8 mouse cellular contexts compared by ENCODE assay signal in the genomic region with DNA sequence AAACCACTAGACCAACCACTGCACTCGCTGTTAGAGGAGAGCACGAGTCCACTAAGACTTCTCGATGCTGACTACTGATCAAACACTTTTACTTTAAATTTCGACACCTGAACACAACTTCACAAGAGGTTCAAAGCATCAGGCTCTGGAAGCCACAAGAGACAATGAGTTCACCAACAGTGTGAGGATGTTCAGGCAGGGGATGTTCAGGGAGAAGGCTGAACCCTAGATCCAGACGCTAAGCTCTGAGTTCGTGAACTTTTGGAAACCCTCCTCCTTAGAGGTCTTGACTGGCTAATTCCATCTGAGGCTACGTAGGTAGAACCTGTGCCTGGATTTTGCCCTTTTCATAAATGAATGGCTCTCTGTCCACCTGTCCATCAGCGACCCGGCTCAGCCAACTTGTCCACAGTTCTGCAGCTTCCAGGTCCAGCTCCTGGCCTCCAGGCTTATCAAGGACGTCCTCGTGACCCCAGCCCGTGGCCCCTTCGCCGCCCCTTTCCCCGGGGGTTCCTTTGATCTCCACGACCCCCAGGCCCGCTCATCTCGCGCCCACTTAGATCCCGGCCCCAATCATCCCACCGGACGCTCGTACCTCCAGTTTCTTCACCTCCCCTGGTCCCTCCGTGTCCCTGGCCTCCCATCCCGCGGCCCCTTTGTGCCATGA. TPM values are rescaled to one million over a fixed set of nuclear protein-coding genes. Genes with fewer than 3 reads are reported as not detected.
A peak's percentile ranks its signal among the peaks of the same experiment; 100 is the strongest.
DNase-seq lines count a peak whose midpoint lies in the region; ATAC-seq and TF ChIP-seq lines count a peak whose summit lies in the region.

No protein-coding gene starts in this region.

- peaks cover 0 to 1% of the 10 kb centered on the region in 2 experiments; a peak in 1 of 4 replicates for H3K27me3 ChIP-seq in MEL (ENCODE audit: control insufficient read depth in 1 of 2, insufficient read depth in 2 of 2, low read length in 2 of 2)

- no peak for TF ChIP-seq CTCF in left cerebral cortex, adult 2 months (IDR thresholded peaks at IDR 0.05)
- no peak for TF ChIP-seq CTCF in MEL (IDR thresholded peaks at IDR 0.05 in 2 of 3, conservative IDR thresholded peaks at IDR 0.05 in 1 of 3; ENCODE audit: control insufficient read depth in 1 of 3, insufficient read depth in 1 of 3, low read depth in 2 of 3, low read length in 3 of 3, poor library complexity in 1 of 3, severe bottlenecking in 1 of 3)
- no peak for TF ChIP-seq CTCF in embryonic fibroblast, embryonic 13.5 days (IDR thresholded peaks at IDR 0.05; ENCODE audit: borderline replicate concordance, insufficient read depth, low read length)

- peak overlapping the region; percentile 99 for H3K9ac ChIP-seq in MEL (ENCODE audit: control insufficient read depth, low read depth, low read length, poor library complexity, severe bottlenecking)

- H3K79me2 ChIP-seq in MEL (ENCODE audit: control insufficient read depth, insufficient read depth, low read length, poor library complexity): peaks cover 20% of the 10 kb centered on the region

- peak overlapping the region; percentile 96 for H3K27ac ChIP-seq in left cerebral cortex, adult 2 months
- peak overlapping the region; percentile 79 for H3K27ac ChIP-seq in MEL (ENCODE audit: control insufficient read depth, low read depth, low read length)
- H3K27ac ChIP-seq in embryonic fibroblast, embryonic 13.5 days (ENCODE audit: insufficient read depth, low read length): peak overlapping the region; percentile 63

- no peaks in the 10 kb centered on the region for H3K9me3 ChIP-seq in MEL (replicated peaks; ENCODE audit: insufficient read depth, low read length)

- TF ChIP-seq RAD21 in MEL (IDR thresholded peaks at IDR 0.05; ENCODE audit: low read depth, low read length): no peak

- peaks cover 6 to 22% of the 10 kb centered on the region in 2 experiments for H3K4me1 ChIP-seq in MEL (ENCODE audit: control insufficient read depth in 1 of 2, insufficient read depth in 2 of 2, low read length in 2 of 2)
- no peaks in the 10 kb centered on the region; the same call in 1 of the 2 replicates for H3K4me1 ChIP-seq in embryonic fibroblast, embryonic 13.5 days (ENCODE audit: control insufficient read depth, insufficient read depth, low read length)

- no peak for DNase-seq in left cerebral cortex, adult 2 months (ENCODE audit: extremely low spot score in 1 of 2, low spot score in 2 of 2)
- no peak for DNase-seq in left cerebral cortex, adult 18-20 months (ENCODE audit: low spot score in 2 of 2)
- peak; percentile 62 for DNase-seq in MEL (ENCODE audit: low read depth, low spot score)
- no peak for DNase-seq in cerebellum, adult 9-10 months
- no peak for DNase-seq in right cerebral cortex, postnatal 25 days

- intact Hi-C loops in left cerebral cortex, adult 2 months (cut with DNase I): loop anchor here (10.0 kb wide), 1 partner anchor 707 kb away; a partner anchor contains a TSS

- peaks cover 36 to 40% of the 10 kb centered on the region in 2 experiments for H3K36me3 ChIP-seq in MEL (ENCODE audit: control insufficient read depth in 1 of 2, insufficient read depth in 2 of 2, low read length in 2 of 2)

- H3K4me3 ChIP-seq in left cerebral cortex, adult 2 months: peak overlapping the region; percentile 87
- H3K4me3 ChIP-seq in MEL (ENCODE audit: control insufficient read depth in 1 of 2, insufficient read depth in 1 of 2, low read depth in 2 of 2, low read length in 2 of 2): peak overlapping the region; percentile 90 to 98
- H3K4me3 ChIP-seq in embryonic fibroblast, embryonic 13.5 days (ENCODE audit: insufficient read depth, low read length): peak overlapping the region; percentile 85

- ATAC-seq in inflammation-experienced regulatory T-cells, adult 6 months: peak; percentile 16
- peak; percentile 45 for ATAC-seq in megakaryocyte, adult 5-6 weeks (ENCODE audit: poor library complexity, severe bottlenecking)

- TF ChIP-seq EP300 in MEL (IDR thresholded peaks at IDR 0.05; ENCODE audit: low read depth in 1 of 2, low read length in 2 of 2): no peak

- TF ChIP-seq POLR2A in MEL (IDR thresholded peaks at IDR 0.05; ENCODE audit: control insufficient read depth in 1 of 2, insufficient read depth in 1 of 2, low read depth in 1 of 2, low read length in 2 of 2, poor library complexity in 1 of 2): no peak
- no peak for TF ChIP-seq POLR2A in embryonic fibroblast, embryonic 13.5 days (IDR thresholded peaks at IDR 0.05; ENCODE audit: low read depth, low read length)

TF ChIP-seq in MEL, 35 proteins besides CTCF, POLR2A, EP300 and RAD21:
- no peak for TF ChIP-seq TAL1 (IDR thresholded peaks at IDR 0.05; ENCODE audit: low read length)
- TF ChIP-seq NRF1 (IDR thresholded peaks at IDR 0.05; ENCODE audit: insufficient read depth, low read depth, low read length, poor library complexity, severe bottlenecking): no peak
- no peak for TF ChIP-seq TBP (IDR thresholded peaks at IDR 0.05; ENCODE audit: low read depth, low read length)
- TF ChIP-seq SIN3A (IDR thresholded peaks at IDR 0.05; ENCODE audit: low read length): peak; percentile 6; the same call in 1 of the 2 replicates

RNA-seq across cellular contexts. Expression of a gene that starts 0.8 kb away (rescaled TPM):
- total RNA-seq in left cerebral cortex, adult 2 months (2021): 10 to 100 TPM in 1 of 2 experiments, 1 to 10 TPM in 1; 7.9 to 12.4 TPM
- total RNA-seq in left cerebral cortex, adult 18-20 months (2021): 10 to 100 TPM; 11.0 to 12.3 TPM
- total RNA-seq in MEL (2012; rRNA removed): 56.2 and 61.7 TPM in 2 replicates
- polyA plus RNA-seq in MEL (2012; ENCODE audit: insufficient read depth in 1 of 2, insufficient read length in 2 of 2, low read depth in 1 of 2, low replicate concordance in 2 of 2, missing spikeins in 1 of 2): 10 to 100 TPM in 1 of 2 experiments, not detected in 1; 20.4 TPM
- polyA plus RNA-seq in embryonic fibroblast, embryonic 13.5 days (2011; ENCODE audit: insufficient read length, low read depth, missing spikeins): 20.3 and 21.7 TPM in 2 replicates
- polyA plus RNA-seq in inflammation-experienced regulatory T-cells, adult 6 months (2017; shearing (Covaris generic)): 10 to 100 TPM in 2 of 3 experiments, 1 to 10 TPM in 1; 6.5 to 15.0 (median 13.2) TPM
- total RNA-seq in megakaryocyte, adult 5-6 weeks (2015): 8.2 and 11.2 TPM in 2 replicates
- total RNA-seq in megakaryocyte, adult 5-6 weeks (2017): 15.3 and 17.2 TPM in 2 replicates
